Mouse (Mus musculus): ENCODE data around the gene Hexdc. TPM values are rescaled to one million over a fixed set of nuclear protein-coding genes. Genes with fewer than 3 reads are reported as not detected.
A peak's percentile ranks its signal among the peaks of the same experiment; 100 is the strongest.

Gene Hexdc
- polyA plus RNA-seq, 1 experiment = 3.4 TPM

DNA sequence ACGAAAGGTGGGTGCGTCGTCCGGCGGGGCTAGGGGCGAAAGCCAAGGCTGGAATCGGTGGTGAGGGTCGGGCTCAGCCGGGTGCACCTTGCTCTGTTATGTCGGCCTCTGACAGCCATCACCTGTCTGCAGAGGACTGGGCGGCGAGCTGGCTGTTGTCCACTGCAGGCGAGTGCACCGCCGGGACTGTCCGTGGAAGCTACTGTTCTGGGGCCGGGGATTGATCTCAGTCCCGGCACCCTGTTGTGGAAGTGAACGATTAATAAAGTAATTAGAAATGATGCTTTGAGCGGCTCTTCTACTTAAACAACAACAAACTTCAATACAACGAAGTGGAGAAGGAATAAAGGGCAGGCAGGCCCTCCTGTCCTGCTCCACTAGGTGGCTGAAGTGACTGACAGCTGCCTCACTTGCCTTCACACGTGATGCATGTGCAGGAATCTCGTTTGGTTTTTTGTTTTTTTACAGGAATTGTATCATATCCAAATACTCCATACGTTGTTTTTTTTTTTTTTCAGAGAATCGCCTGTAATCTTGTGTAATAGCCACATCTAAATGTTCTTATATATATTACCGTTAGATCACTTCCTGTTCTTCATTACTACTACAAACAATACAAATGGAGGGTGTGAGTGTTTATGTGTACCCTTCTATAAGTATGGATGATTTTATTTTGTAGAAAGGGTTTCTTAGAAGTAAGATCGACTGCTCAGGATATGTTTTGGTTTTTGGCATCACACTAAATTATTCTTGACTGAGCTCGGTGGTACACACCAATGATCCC is 33.3 kb downstream of the Hexdc start:
- TF ChIP-seq GATA1 (IDR thresholded peaks at IDR 0.05; ENCODE audit: low read length) = no peak

DNA sequence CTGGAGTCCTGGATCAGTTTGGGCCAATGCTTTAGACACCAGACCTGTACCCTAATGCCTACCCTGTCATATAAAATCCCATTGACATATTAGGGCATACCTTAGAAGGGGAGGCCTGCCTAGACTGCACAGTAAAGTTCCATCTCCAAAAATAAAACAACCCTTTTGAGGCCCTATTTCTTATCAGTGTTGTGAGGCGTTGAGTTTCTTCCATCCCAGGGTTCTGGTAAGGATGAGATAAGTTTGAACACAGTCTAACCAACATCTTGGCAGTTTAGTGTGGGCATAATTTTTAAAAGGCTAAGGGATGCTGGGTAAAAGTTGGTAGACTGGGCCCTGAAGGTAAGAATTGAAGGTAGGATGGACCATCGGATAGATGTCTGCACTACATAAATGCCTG is 35.4 kb downstream of the Hexdc start:
- TF ChIP-seq GATA1 (IDR thresholded peaks at IDR 0.05; ENCODE audit: low read length) = peak; percentile 41

DNA sequence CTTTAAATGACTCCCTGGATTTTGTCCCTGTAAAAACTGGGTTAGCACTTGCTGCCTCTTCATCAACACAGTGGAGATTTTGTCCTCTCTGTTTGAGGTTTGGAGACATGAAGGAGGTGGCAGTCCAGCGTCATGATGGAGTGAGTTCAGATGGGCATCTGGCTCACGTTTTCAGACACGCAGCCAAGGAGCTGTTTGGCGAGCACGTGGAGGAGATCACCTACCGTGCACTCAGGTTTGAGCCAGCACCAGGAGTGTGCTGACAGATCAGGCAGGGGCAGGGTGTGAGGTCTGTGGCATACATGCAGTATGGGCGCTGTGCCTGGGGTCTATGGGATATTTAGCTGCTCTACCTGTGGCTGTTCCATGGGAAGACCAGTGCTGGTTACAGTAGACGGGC is 46.0 kb downstream of the Hexdc start:
- no peak for TF ChIP-seq GATA1 (IDR thresholded peaks at IDR 0.05; ENCODE audit: low read length)

DNA sequence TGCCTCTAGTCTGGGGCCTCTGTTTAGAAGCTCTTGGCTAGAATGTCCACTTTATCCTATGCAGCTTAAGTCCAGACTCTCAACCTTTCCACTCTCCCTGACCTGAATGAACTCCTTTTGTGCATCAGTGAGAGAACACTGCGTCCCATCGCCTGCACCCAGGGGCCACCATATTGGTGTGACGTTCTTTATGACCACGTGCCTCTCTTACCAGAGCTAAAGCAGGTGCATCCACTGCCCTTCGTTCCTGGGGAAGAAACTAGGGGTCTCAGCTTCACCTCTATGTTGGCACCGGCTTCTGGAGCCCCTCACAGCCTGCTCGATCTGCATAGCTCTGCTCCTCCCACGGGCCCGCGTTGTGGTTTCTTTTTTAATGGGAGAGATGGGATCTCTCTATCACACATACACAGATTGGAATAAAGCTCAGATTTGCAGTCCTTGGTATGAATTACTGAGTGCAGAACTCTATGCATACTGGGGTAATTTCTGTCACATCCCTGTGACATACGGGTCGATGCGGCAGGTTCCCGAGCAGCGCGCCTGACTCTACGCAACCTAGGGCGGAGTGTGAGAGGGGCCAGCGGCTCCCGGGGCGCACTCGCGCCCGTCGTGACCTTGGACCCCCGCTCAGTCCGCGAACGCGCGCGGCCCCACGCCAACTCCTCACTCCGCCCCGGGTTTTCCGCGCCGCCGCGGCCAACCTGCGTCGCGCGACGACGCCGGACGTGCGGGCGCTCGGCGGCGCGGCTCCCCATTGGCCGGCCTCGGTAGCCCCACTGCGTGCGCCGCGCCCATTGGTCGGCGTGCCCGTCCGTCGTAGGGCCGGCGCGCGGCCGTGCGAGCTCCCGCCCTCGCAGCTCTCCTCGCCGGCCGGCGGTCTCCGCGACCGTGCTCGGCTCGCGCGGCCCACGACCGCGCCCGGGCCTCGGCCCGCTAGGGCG is 55.2 kb downstream of the Hexdc start, which contains the start of gene Foxk2:
Foxk2 (plus strand) TSS at position 831 of the 941 bp plus-strand sequence.
- TF ChIP-seq GATA1 (IDR thresholded peaks at IDR 0.05; ENCODE audit: low read length) = no peak

DNA sequence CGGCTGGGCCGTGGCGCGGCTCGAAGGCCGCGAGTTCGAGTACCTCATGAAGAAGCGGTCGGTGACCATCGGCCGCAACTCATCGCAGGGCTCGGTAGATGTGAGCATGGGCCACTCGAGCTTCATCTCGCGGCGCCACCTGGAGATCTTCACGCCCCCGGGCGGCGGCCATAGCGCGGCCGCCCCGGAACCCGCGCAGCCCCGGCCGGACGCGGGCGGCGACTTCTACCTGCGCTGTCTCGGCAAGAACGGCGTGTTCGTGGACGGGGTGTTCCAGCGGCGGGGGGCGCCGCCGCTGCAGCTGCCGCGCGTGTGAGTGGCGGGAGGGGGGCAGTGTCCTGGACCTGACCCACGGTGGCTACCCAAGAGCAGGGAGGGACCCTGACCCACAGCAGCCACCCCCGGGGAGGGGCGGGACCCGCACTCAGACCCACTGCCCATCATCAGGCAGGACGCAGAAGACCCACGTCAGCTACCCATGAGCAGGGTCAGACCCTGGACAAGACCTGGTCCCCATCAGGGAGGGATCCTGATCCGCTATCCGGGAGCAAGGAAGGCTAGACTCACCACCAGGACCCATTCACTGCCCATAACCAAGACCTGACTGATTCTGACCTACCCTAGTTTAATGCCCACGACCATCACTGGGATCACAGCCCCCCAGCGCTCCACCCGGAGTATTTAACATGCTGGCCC is 56.1 kb downstream of the Hexdc start:
- no peak for TF ChIP-seq GATA1 (IDR thresholded peaks at IDR 0.05; ENCODE audit: low read length)

DNA sequence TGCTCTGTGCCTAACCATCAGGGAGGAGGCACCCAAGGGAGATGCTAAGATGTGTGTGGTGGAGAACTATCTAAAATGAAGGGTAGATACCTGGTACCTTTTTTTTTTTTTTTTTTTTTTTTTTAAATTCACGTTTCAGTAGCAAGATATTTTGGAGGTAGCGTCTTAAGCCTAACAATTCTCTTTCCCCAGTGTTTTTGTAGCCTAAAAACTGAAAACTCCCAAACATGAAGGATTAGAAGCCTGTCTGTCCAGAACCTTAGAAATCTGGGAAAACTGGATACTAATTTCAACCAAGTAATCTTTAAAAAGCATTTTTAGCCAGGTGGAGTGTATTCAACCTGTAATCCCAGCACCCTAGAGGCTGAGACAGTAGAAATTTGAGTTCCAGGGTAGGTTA is 56.8 kb downstream of the Hexdc start:
- TF ChIP-seq GATA1 (IDR thresholded peaks at IDR 0.05; ENCODE audit: low read length) = no peak

Other genes with a start within 250 kb of the Hexdc start
- gene Csnk1d, start 213.1 kb upstream of the Hexdc start, polyA plus RNA-seq (2012) = 195 and 204 TPM in 2 replicates
- not detected in 2 replicates for gene Cd7, start 165.0 kb upstream of the Hexdc start, polyA plus RNA-seq (2012)
- gene Sectm1b, start 140.9 kb upstream of the Hexdc start, polyA plus RNA-seq (2012) = not detected in 2 replicates
- gene Sectm1a, start 123.2 kb upstream of the Hexdc start, polyA plus RNA-seq (2012) = not detected in 2 replicates
- gene Tex19.2, start 85.8 kb upstream of the Hexdc start, polyA plus RNA-seq (2012) = 25.6 and 26.1 TPM in 2 replicates
- gene Tex19.1, start 58.3 kb upstream of the Hexdc start, polyA plus RNA-seq (2012) = not detected in 2 replicates
- gene Uts2r, start 44.2 kb upstream of the Hexdc start, polyA plus RNA-seq (2012) = not detected in 2 replicates
- gene Ogfod3, start 278 bp downstream of the Hexdc start, polyA plus RNA-seq (2012) = 5.2 and 6.2 TPM in 2 replicates
- 6.8 and 9.7 TPM in 2 replicates for gene Cybc1, start 24.9 kb downstream of the Hexdc start, polyA plus RNA-seq (2012)
- gene Narf, start 32.8 kb downstream of the Hexdc start, polyA plus RNA-seq (2012) = 5.0 and 11.1 TPM in 2 replicates
- gene Foxk2, start 55.6 kb downstream of the Hexdc start, polyA plus RNA-seq (2012) = 37.0 and 41.6 TPM in 2 replicates
- gene Wdr45b, start 150.0 kb downstream of the Hexdc start, polyA plus RNA-seq (2012) = 15.8 and 24.0 TPM in 2 replicates
- gene Rab40b, start 183.8 kb downstream of the Hexdc start, polyA plus RNA-seq (2012) = not detected in 2 replicates
- gene Fn3krp, start 217.0 kb downstream of the Hexdc start, polyA plus RNA-seq (2012) = 3.3 and 3.5 TPM in 2 replicates
- 0.03 and 0.06 TPM in 2 replicates for gene Fn3k, start 230.5 kb downstream of the Hexdc start, polyA plus RNA-seq (2012)
- 6.6 and 7.5 TPM in 2 replicates for gene Tbcd, start 247.5 kb downstream of the Hexdc start, polyA plus RNA-seq (2012)